Mouse (Mus musculus) hindbrain, embryonic 10.5 days (tissue): ENCODE results near the gene Smtnl2. TPM values are rescaled to one million over a fixed set of nuclear protein-coding genes. Genes with fewer than 3 reads are reported as not detected.
A peak's percentile ranks its signal among the peaks of the same experiment; 100 is the strongest.
"Not testable (repeated sequence)": the region's sequence is repeated elsewhere in the genome, so short reads cannot be mapped to it uniquely, and the experiment has no call there.

Source experiments
- DNase-seq: peaks from one replicate; pipeline ENCODE4 v3.0.0-alpha.2; 2017; ENCODE audit warnings: low spot score
- H3K27ac ChIP-seq: fragments of 300-500 bp; sonication (generic); 2 replicates; pipeline ENCODE4 v1.5.1; 2016; ENCODE audit warnings: mild to moderate bottlenecking, moderate library complexity
- H3K27me3 ChIP-seq: fragments of 300-500 bp; sonication (generic); 2 replicates; pipeline ENCODE4 v1.6.1; 2016; ENCODE audit warnings: mild to moderate bottlenecking; ENCODE audit not compliant: poor library complexity, insufficient read depth, severe bottlenecking
- H3K36me3 ChIP-seq: fragments of 300-500 bp; sonication (generic); 2 replicates; pipeline ENCODE4 v1.6.1; 2016; ENCODE audit warnings: mild to moderate bottlenecking, moderate library complexity
- H3K4me1 ChIP-seq: fragments of 300-500 bp; sonication (generic); replicated peaks from 2 replicates; pipeline ENCODE4 v1.6.1; 2016; ENCODE audit warnings: mild to moderate bottlenecking
- H3K4me3 ChIP-seq: fragments of 300-500 bp; sonication (generic); 2 replicates; pipeline ENCODE4 v1.5.1; 2016; ENCODE audit warnings: mild to moderate bottlenecking, moderate library complexity
- H3K9me3 ChIP-seq: fragments of 300-500 bp; sonication (generic); 2 replicates; pipeline ENCODE4 v1.6.1; 2016; ENCODE audit warnings: mild to moderate bottlenecking, moderate library complexity
- WGBS: fragments of 180-500 bp; shearing (Covaris S2); methylation state at CpG from one replicate; pipeline ENCODE4 v1.1.7; 2016; 5-methylcytosine and 5-hydroxymethylcytosine counted together
- polyA plus RNA-seq: library from polyadenylated mRNA; unstranded; fragments of >200 nt; fragmentation: Nextera tagmentation; extraction: Ambion mirVana; gene quantifications from 2 replicates; pipeline ENCODE4 v1.2.1, GENCODE M21; 2016

The Smtnl2 gene
- polyA plus RNA-seq, 1 experiment from 2014 or later: 10.7 TPM

DNA sequence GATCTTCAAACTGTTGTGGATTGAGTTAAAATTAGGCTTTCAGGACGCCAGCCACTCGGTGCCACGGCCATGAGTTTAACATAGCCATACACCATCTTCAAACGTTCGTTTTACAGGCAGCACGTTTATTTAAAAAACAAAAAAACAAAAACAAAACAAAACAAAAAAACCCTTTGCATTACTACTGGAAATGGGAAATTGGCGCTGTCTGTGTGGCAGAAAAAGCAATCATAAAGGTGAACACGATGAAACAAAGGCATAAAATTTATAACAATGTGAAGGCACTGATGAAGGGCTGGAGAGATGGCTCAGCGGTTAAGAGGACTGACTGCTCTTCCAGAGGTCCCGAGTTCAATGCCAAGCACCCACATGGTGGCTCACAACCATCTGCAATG is 49.2 kb downstream of the Smtnl2 start, which contains the start of gene Tekt1:
Tekt1 (minus strand) TSS at position 96 of the 395 bp plus-strand sequence.
- no peak for DNase-seq

DNA sequence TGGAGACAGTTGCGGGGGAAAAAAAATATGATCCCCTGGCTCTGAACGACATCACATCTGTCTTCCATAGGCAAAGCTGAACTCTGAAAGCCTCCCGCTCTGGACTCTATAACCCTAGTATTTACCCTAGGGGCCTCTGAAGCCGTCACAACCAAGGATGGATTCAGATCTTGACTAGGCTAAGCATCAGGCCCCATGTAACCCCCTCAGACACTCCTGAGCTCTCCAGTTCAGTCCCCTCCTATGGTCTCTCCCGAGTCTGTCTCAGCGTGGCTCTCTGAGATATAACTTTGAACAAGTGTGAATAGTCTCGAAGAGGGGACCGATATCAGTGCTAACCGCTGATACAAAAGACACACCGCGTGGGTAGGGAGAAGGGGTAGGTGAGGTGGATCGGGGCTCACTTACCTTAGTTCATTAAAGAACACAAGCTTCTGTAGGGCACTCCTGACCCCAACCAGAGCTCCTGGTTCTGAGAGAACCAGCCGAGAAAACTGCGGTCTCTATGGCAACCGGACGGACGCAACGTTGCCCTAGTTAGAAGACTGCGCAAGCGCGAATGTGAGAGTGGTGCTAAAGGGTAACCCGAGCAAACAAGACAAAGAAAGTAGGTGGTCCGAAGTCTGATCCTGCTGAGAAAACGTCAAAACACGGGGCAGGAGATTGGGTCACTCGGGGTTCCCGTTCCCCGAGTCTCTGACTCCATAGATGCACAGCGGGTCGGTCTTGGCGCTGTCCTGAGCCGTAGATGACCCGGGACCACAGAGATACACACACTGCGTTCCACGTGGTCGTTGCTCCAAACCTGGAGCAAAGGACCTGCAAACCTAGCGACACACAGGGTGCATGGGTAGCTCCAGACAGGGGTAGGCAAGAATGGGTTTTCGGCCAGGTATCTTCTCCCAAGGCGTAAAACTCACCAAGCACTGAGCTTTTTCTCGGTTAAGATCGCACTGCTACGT is 49.8 kb downstream of the Smtnl2 start:
- Histone ChIP-seq H3K4me3 (peak overlapping the region; percentile 59), H3K27me3 (peaks cover 11% of the 10 kb centered on the region), H3K9me3 (no peaks in the 10 kb centered on the region), H3K36me3 (no peaks in the 10 kb centered on the region), H3K4me1 (peaks cover 16% of the 10 kb centered on the region), H3K27ac (peak overlapping the region; percentile 91)
- peak; percentile 89 for DNase-seq
- 13% methylated on average over 42 of the region's 42 CpGs for WGBS

More for the DNA sequence above, 49.2 kb downstream of the Smtnl2 start, which contains the start of gene Tekt1:
- Histone ChIP-seq H3K36me3 (no peaks in the 10 kb centered on the region), H3K27ac (peak within 1 kb of the TSS; percentile 91), H3K4me3 (peak within 1 kb of the TSS; percentile 59), H3K9me3 (no peaks in the 10 kb centered on the region), H3K27me3 (peaks cover 11% of the 10 kb centered on the region), H3K4me1 (peaks cover 16% of the 10 kb centered on the region)
- 43% methylated on average over 10 of the region's 10 CpGs for WGBS

DNA sequence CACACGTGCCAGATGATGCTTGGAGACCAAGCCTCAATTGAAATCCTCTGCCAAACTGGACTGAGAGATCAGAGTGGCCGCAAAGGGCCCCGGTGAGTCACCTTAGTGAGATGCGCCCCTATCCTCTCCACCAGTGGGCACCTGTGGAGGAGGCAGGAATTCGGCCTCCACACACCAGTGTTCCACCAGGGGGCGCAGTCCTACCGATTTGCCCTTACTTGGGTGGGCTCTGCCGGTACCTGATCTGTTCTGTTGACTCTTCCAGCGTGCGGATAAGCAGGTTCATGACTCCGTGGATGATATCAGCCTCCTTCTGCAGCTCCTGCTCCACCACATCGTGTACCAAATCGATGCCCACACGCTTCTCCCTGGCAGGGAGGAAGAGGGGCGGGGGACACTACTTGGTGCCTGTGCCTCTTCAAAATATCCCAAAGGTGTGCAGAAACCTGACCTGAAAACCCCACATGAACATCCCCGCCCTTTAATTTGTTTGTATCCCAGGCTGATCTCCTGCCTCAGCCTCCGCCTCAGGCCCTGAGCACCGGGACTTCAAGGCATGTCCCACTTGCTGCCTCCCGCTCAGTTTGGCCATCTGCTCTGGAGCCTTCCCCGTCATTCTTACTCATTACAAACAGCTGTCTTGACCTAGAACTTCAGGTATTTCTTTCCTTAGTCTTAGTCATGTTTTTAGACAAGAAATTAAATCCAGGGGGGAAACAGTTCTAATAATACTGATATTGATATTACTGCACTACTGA is 56.4 kb downstream of the Smtnl2 start:
- peaks cover 5% of the 10 kb centered on the region; the same call in 1 of the 2 replicates for H3K4me1 ChIP-seq
- H3K36me3 ChIP-seq: no peaks in the 10 kb centered on the region
- no peaks in the 10 kb centered on the region for H3K27me3 ChIP-seq
- no peaks in the 10 kb centered on the region for H3K9me3 ChIP-seq
- peak; percentile 80 for DNase-seq
- peak overlapping the region; percentile 28; the same call in 1 of the 2 replicates for H3K4me3 ChIP-seq
- 27% methylated on average over 20 of the region's 20 CpGs for WGBS
- no peak overlapping the region; the same call in 1 of the 2 replicates for H3K27ac ChIP-seq

DNA sequence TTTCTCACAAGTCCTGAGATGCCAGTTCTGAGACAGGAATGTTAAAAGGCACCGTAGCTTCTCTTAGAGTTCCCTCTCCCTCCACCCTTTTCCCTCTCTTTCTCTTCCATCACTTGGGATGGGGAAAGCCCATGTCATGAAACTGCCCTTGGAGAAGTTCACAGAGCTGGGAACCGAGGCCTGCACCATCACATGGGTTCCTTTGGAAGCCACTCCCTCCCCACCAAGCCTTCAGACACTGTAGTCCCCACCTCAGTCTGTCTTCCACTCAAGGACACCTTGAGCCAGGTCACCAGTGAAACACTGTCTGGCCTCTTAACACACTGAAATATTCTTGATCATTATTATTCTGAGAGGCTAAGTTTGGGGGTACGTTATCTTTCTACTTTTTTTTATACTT is 58.3 kb downstream of the Smtnl2 start:
- no peaks in the 10 kb centered on the region for H3K9me3 ChIP-seq
- H3K27me3 ChIP-seq: no peaks in the 10 kb centered on the region
- DNase-seq: no peak
- H3K4me1 ChIP-seq: peaks cover 5% of the 10 kb centered on the region; the same call in 1 of the 2 replicates
- H3K27ac ChIP-seq: no peak overlapping the region
- WGBS: 80% methylated on average over 3 of the region's 3 CpGs
- no peaks in the 10 kb centered on the region for H3K36me3 ChIP-seq
- no peak overlapping the region for H3K4me3 ChIP-seq

DNA sequence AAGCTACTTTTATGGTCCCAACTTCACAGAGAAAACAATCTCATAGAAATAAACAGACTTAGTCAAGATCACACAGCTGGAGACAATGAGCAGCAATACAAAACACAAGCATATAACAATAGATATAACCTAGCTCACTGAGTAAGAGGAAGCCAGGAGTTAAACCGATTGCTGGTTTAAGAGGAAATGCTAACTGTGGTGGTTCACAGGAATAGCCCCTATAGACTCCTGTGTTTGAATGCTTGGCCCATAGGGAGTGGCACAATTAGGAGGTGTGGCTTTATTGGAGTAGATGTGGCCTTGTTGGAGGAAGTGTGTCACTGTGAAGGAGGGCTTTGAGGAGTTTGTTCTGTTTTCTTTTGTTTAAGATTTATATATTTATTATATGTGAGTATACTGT is 59.2 kb downstream of the Smtnl2 start:
- no peak overlapping the region for H3K4me3 ChIP-seq
- H3K27ac ChIP-seq: no peak overlapping the region
- H3K27me3 ChIP-seq: no peaks in the 10 kb centered on the region
- no peak for DNase-seq
- H3K4me1 ChIP-seq: peaks cover 5% of the 10 kb centered on the region; the same call in 1 of the 2 replicates
- H3K36me3 ChIP-seq: no peaks in the 10 kb centered on the region
- no peaks in the 10 kb centered on the region for H3K9me3 ChIP-seq
- WGBS: 84% methylated on average over 1 of the region's 1 CpGs

DNA sequence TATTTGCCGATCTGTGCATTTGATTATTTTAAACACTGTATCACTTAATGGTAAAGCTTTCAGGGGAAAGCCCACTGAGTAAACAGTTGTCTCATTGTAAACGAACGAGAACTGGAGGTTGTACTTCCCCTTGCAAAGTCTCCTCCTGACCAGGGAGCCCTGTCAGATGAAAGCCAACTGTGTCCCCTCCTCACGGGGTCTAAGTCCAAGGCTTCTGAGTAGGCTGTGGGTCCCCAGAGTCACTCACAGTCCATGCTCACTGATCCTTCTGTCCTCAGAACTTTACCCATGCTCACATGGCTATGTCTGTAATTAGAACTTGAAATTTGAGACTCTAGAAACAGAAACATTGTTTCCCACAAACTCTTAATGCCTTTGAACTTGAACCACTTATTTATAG is 61.9 kb downstream of the Smtnl2 start:
- no peak overlapping the region for H3K27ac ChIP-seq
- no peaks in the 10 kb centered on the region for H3K36me3 ChIP-seq

DNA sequence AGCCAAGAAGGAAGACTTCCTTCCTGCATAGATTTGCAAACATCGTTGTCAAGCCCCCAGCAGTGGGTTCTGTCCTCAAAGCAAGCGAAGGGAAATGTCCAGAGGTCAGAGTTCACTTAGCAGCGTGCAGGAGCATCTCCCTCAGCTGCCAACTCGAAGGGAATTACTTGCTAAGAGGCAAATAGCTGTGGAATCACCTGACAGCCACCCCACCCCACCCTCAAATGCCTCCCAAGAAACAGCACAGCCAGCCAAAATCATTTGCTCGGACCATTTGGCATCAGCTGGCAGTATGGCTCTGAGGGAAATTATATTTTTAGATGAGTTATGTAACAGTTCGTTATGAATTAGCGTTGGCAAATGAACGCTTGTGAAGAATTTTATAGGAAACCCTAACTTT is 62.5 kb downstream of the Smtnl2 start:
- H3K4me3 ChIP-seq: no peak overlapping the region
- WGBS: 61% methylated on average over 8 of the region's 8 CpGs
- DNase-seq: no peak
- H3K36me3 ChIP-seq: no peaks in the 10 kb centered on the region
- no peaks in the 10 kb centered on the region for H3K4me1 ChIP-seq
- H3K27ac ChIP-seq: no peak overlapping the region
- no peaks in the 10 kb centered on the region for H3K9me3 ChIP-seq
- H3K27me3 ChIP-seq: no peaks in the 10 kb centered on the region

More for the DNA sequence above, 61.9 kb downstream of the Smtnl2 start:
- WGBS: 78% methylated on average over 4 of the region's 4 CpGs
- Histone ChIP-seq H3K4me1 (no peaks in the 10 kb centered on the region), H3K27me3 (no peaks in the 10 kb centered on the region), H3K4me3 (no peak overlapping the region), H3K9me3 (no peaks in the 10 kb centered on the region)
- no peak for DNase-seq

DNA sequence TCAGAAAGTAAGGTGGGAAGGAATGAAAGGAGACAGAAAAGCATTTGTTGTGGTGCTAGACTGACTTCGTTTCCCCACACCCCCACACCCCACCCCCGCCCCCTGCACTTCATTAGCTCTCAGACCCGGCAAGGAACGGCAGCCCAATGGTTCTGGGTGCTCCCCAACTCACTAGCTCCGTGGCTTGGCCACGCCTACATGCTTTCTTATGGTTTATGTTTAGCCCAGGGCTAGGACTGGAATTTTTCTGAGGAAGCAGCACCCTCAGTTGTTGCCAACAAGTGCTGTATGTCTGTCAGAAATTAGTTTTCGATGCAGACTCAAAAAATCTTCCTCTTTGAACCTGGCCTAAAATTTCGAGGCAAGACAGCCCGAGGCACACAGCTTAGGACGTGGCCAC is 63.0 kb downstream of the Smtnl2 start:
- Histone ChIP-seq H3K4me3 (no peak overlapping the region), H3K27ac (no peak overlapping the region), H3K9me3 (no peaks in the 10 kb centered on the region), H3K4me1 (no peaks in the 10 kb centered on the region), H3K27me3 (no peaks in the 10 kb centered on the region), H3K36me3 (no peaks in the 10 kb centered on the region)
- no peak for DNase-seq
- 69% methylated on average over 10 of the region's 10 CpGs for WGBS

DNA sequence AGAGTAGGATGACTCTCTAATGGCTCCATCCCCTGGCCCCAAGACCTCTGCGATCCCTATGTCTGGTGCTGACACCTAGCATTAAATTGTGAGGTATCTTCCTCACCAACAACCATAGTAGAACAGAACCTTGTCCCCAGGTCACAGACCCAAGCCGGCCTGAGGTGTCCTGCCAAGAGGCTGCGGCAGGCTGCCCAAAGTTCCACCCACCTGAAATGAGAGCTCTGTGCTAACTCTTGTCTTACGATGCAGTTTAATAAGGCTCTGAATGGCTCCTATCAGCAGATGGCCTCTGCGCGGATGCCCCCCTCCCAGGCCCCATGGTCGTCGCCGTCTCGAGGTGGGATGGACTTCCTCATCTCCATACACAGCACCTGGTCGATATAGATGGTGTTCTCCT is 67.0 kb downstream of the Smtnl2 start:
- no peak for DNase-seq
- Histone ChIP-seq H3K4me1 (peaks cover 9% of the 10 kb centered on the region), H3K27me3 (no peaks in the 10 kb centered on the region), H3K4me3 (no peak overlapping the region), H3K9me3 (no peaks in the 10 kb centered on the region), H3K27ac (no peak overlapping the region), H3K36me3 (no peaks in the 10 kb centered on the region)
- WGBS: 88% methylated on average over 11 of the region's 11 CpGs

DNA sequence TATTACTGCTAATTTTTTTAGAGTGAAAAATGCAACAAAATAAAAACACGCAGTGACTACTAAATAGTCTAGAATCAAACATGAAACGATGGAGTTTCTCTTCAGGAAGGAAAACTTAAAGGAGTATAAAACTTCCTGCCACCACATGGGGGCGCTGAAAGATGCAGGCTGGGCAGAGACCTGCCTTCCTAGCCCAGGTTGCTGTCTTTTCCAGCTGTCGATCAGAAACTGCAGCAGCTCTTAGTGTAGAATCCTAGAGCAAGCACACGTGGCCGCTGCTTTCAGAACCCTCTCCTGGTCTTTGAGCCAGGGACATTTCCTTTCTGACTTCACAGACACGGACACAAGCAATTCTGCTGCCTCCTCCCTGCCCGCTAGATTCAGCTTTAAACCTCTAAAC is 67.6 kb downstream of the Smtnl2 start:
- no peaks in the 10 kb centered on the region for H3K9me3 ChIP-seq
- H3K4me3 ChIP-seq: no peak overlapping the region
- DNase-seq: peak; percentile 52
- H3K4me1 ChIP-seq: peaks cover 15% of the 10 kb centered on the region
- no peaks in the 10 kb centered on the region for H3K27me3 ChIP-seq
- 31% methylated on average over 8 of the region's 8 CpGs for WGBS
- no peaks in the 10 kb centered on the region for H3K36me3 ChIP-seq
- no peak overlapping the region for H3K27ac ChIP-seq

DNA sequence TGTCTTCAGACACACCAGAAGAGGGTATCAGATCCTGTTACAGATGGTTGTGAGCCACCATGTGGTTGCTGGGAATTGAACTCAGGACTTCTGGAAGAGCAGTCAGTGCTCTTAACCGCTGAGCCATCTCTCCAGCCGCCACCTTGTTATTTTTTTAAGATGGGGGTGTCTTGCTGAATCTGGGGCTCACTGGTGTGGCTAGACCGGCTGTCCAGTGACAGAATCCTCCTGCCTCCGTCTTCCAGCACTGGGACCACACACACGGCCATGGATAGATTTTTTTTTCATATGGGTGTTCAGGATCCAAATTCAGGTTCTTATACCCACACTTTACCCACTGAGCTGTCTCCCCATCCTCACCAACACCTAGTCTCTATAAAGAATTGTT is 68.3 kb downstream of the Smtnl2 start:
- H3K4me3 ChIP-seq, H3K27ac ChIP-seq, H3K27me3 ChIP-seq, H3K9me3 ChIP-seq, H3K36me3 ChIP-seq, DNase-seq: not testable (repeated sequence)
- peaks cover 22% of the 10 kb centered on the region for H3K4me1 ChIP-seq
- 91% methylated on average over 5 of the region's 5 CpGs for WGBS

DNA sequence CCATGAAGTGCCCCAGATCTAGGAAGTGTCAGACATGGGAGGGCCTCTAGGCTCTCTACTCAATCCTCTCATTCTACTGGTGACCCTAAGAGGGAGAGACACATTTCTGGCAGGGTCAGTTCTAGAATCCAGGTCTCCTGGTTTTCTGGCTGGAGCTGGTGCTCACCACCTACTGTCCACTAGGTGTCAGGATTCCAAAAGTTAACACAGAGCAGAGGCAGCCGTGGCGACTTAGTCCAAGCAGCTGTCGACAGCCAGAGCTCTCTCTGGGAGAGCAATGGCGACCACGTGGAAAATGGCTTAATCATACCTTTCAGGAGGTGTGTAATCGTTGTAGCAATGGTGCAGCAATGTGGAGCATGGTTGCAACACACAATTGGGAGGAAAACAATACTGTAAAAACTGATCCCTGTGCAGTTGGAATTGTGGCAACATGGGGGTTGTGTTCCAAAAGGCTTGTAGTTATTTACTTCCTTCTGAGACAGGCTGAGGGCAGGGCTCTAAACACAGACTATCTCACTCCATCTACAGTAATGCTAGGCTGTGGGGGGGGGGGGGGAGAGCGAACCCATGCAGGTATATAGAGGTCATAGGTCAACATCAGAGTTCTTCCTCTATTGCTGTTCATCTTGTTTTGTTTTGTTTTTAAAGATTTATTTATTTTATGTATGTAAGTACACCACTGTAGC is 68.8 kb downstream of the Smtnl2 start:
- H3K4me1 ChIP-seq: peaks cover 27% of the 10 kb centered on the region
- H3K4me3 ChIP-seq: no peak overlapping the region
- 8% methylated on average over 7 of the region's 7 CpGs for WGBS
- no peaks in the 10 kb centered on the region for H3K27me3 ChIP-seq
- H3K36me3 ChIP-seq: no peaks in the 10 kb centered on the region
- DNase-seq: peak; percentile 71
- no peaks in the 10 kb centered on the region for H3K9me3 ChIP-seq
- H3K27ac ChIP-seq: no peak overlapping the region
